Mouse (Mus musculus) E14TG2a.4 (cell line): ENCODE data around the gene Gm9999.
A peak's percentile ranks its signal among the peaks of the same experiment; 100 is the strongest.

Experiments
- CTCF ChIP-seq: conservative IDR thresholded peaks from 2 replicates; pipeline ENCODE4 v1.5.1; 2014; ENCODE audit warnings: low read length
- NANOG ChIP-seq: IDR thresholded peaks from 2 replicates; pipeline ENCODE4 v1.6.1; 2014; ENCODE audit warnings: borderline replicate concordance, low read length, mixed read lengths

DNA sequence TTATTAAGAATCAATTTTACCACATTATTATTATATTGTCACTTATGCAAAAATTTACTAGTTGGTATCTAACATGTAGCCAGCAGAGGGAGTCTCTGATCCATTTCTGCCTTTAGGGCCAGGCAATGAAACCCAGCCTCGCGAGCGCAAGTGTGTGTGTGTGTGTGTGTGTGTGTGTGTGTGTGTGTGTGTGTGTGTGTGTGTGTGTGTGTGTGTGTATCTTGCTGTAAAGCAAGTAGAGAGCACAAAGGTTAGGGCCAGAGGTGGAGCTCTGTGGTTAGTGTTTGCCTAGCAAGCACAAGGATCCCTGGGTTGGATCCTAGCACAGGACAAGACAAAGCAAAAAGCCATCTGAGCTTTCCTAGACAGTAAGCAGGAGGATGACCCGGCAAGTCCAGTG, 47.5 kb upstream of the Gm9999 start:
- 0 out of 2 replicates have a peak, but pooled peaks have one; percentile 4 for TF ChIP-seq CTCF
- TF ChIP-seq NANOG: no peak
